Mouse (Mus musculus): ENCODE measurements around the gene Rtl10. TPM values are rescaled to one million over a fixed set of nuclear protein-coding genes. Genes with fewer than 3 reads are reported as not detected.
"Not testable (repeated sequence)": the region's sequence is repeated elsewhere in the genome, so short reads cannot be mapped to it uniquely, and the experiment has no call there.

The Rtl10 gene
- polyA plus RNA-seq, 1 experiment from 2014 or later, result 2.7 TPM

DNA sequence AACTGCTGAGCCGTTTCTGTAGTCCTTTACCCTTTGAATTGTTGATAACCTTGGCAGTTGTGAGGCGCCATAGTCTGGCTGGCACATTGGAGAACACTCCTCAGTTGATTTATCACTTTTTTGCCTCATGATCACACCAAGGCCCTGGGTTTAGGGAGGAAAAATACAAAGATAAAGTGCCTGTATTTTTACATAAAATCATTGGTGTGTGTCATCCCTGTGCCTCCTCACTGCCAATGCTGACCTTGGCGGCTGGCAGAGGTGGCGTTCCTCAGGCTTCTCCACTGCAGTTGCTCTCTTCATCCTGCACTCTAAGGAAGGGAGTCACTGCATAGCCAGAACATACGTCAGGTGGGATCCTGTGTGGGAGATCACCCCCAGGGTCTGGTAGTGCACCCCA, 13.0 kb downstream of the Rtl10 start:
- Histone ChIP-seq H3K4me1 (ENCODE audit: control insufficient read depth, insufficient read depth, low read length) (peaks cover 5% of the 10 kb centered on the region), H3K4me3 (ENCODE audit: low read length) (no peak overlapping the region), H3K27me3 (ENCODE audit: control insufficient read depth, insufficient read depth, low read length) (no peaks in the 10 kb centered on the region), H3K36me3 (ENCODE audit: control insufficient read depth, insufficient read depth) (no peaks in the 10 kb centered on the region), H3K9ac (ENCODE audit: low read length) (no peak overlapping the region), H3K9me3 (replicated peaks; ENCODE audit: control insufficient read depth, low read length) (no peaks in the 10 kb centered on the region), H3K27ac (ENCODE audit: low read length) (no peak overlapping the region), H3K4me2 (ENCODE audit: low read depth, low read length) (no peak overlapping the region)
- 77% methylated on average over 5 of the region's 5 CpGs for WGBS
- no peak for ATAC-seq (replicated peaks; ENCODE audit: extremely low read depth, insufficient read depth, low FRiP score)

DNA sequence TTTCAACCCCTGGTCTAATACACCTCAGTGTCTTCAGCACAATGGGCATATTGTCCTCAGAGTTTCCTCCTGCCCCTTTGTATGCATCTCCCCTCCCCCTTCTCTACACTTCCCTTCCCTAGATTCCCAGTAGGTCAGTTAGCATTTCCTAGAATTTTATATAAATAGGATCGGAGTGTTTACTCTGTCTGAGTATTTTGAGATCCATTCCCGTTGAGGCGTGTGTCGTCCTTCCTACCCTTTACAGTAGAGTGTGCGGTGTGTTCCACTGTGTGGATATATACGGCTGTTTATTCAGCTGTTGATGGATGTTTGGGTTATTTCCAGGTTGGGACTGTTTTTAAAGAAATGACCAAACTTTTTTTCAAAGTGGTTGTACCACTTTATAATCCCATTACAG, 14.8 kb downstream of the Rtl10 start:
- WGBS, result 53% methylated on average over 6 of the region's 6 CpGs
- Histone ChIP-seq H3K4me3 (ENCODE audit: low read length) (no peak overlapping the region), H3K9me3 (replicated peaks; ENCODE audit: control insufficient read depth, low read length) (no peaks in the 10 kb centered on the region), H3K4me2 (ENCODE audit: low read depth, low read length) (no peak overlapping the region), H3K27ac (ENCODE audit: low read length) (no peak overlapping the region), H3K4me1 (ENCODE audit: control insufficient read depth, insufficient read depth, low read length) (peaks cover 2% of the 10 kb centered on the region; the same call in 1 of the 2 replicates), H3K36me3 (ENCODE audit: control insufficient read depth, insufficient read depth) (no peaks in the 10 kb centered on the region), H3K9ac (ENCODE audit: low read length) (no peak overlapping the region), H3K27me3 (ENCODE audit: control insufficient read depth, insufficient read depth, low read length) (no peaks in the 10 kb centered on the region)
- no peak for ATAC-seq (replicated peaks; ENCODE audit: extremely low read depth, insufficient read depth, low FRiP score)

DNA sequence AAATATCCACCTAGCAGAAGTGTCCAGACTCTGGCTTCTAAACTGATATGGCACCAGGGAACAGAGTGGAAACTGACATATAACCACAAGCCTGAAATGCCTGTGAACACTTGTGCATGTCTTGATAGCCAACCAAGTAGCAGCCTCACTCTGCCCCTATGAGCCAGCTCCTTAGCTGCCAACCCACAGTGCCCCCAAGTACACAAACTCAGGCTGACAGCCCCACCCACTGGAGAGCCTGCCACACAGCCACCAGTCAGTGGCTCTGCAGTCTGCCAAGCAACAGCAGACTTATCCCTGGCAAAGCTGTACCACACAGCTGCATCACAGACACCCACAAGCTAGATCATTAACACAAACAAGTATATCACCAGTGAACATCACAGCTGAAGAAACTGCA, 19.4 kb downstream of the Rtl10 start:
- no peaks in the 10 kb centered on the region for H3K9me3 ChIP-seq (replicated peaks; ENCODE audit: control insufficient read depth, low read length)
- H3K9ac ChIP-seq (ENCODE audit: low read length), result no peak overlapping the region
- H3K36me3 ChIP-seq (ENCODE audit: control insufficient read depth, insufficient read depth), result no peaks in the 10 kb centered on the region
- H3K4me3 ChIP-seq (ENCODE audit: low read length), result no peak overlapping the region
- 0 out of 2 replicates have a peak, but pooled peaks have one; percentile 45 for ATAC-seq (replicated peaks; ENCODE audit: extremely low read depth, insufficient read depth, low FRiP score)
- no peaks in the 10 kb centered on the region for H3K4me1 ChIP-seq (ENCODE audit: control insufficient read depth, insufficient read depth, low read length)
- no peaks in the 10 kb centered on the region for H3K27me3 ChIP-seq (ENCODE audit: control insufficient read depth, insufficient read depth, low read length)
- no peak overlapping the region for H3K4me2 ChIP-seq (ENCODE audit: low read depth, low read length)
- no peak overlapping the region for H3K27ac ChIP-seq (ENCODE audit: low read length)

GRCm38 (mm10) chr16:18523563-18524245, 25.0 kb downstream of the Rtl10 start:
- no peak overlapping the region for H3K9ac ChIP-seq (ENCODE audit: low read length)
- no peak overlapping the region for H3K4me2 ChIP-seq (ENCODE audit: low read depth, low read length)
- no peaks in the 10 kb centered on the region for H3K36me3 ChIP-seq (ENCODE audit: control insufficient read depth, insufficient read depth)
- peak overlapping the region; percentile 64 for H3K27ac ChIP-seq (ENCODE audit: low read length)
- 48% methylated on average over 8 of the region's 8 CpGs for WGBS
- H3K9me3 ChIP-seq (replicated peaks; ENCODE audit: control insufficient read depth, low read length), result no peaks in the 10 kb centered on the region
- H3K27me3 ChIP-seq (ENCODE audit: control insufficient read depth, insufficient read depth, low read length), result no peaks in the 10 kb centered on the region
- ATAC-seq (replicated peaks; ENCODE audit: extremely low read depth, insufficient read depth, low FRiP score), result peak; percentile 79
- no peak overlapping the region for H3K4me3 ChIP-seq (ENCODE audit: low read length)
- H3K4me1 ChIP-seq (ENCODE audit: control insufficient read depth, insufficient read depth, low read length), result no peaks in the 10 kb centered on the region; the same call in 1 of the 2 replicates

GRCm38 (mm10) chr16:18528656-18529055, 30.0 kb downstream of the Rtl10 start:
- 80% methylated on average over 5 of the region's 5 CpGs for WGBS

DNA sequence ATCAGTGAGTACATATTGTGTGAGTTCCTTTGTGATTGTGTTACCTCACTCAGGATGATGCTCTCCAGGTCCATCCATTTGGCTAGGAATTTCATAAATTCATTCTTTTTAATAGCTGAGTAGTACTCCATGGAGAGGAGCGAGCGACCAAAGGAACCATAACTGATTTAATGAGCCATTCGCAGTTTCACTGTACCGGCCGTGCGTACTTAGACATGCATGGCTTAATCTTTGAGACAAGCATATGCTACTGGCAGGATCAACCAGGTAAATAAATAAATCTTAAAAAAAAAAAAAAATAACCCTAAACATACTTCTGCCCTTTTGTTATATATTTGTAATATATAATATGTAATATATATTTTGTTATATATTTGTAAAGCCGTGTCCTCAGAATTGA, 34.4 kb downstream of the Rtl10 start:
- not testable (repeated sequence) for H3K9me3 ChIP-seq (replicated peaks; ENCODE audit: control insufficient read depth, low read length); H3K4me2 ChIP-seq (ENCODE audit: low read depth, low read length); H3K36me3 ChIP-seq (ENCODE audit: control insufficient read depth, insufficient read depth); H3K4me3 ChIP-seq (ENCODE audit: low read length); H3K4me1 ChIP-seq (ENCODE audit: control insufficient read depth, insufficient read depth, low read length); H3K27ac ChIP-seq (ENCODE audit: low read length); H3K9ac ChIP-seq (ENCODE audit: low read length); H3K27me3 ChIP-seq (ENCODE audit: control insufficient read depth, insufficient read depth, low read length)
- WGBS, result 94% methylated on average over 7 of the region's 7 CpGs
- peak; percentile 100 for ATAC-seq (replicated peaks; ENCODE audit: extremely low read depth, insufficient read depth, low FRiP score)

More at GRCm38 (mm10) chr16:18528656-18529055, 30.0 kb downstream of the Rtl10 start:
- no peak overlapping the region for H3K9ac ChIP-seq (ENCODE audit: low read length)
- peaks cover 6% of the 10 kb centered on the region for H3K9me3 ChIP-seq (replicated peaks; ENCODE audit: control insufficient read depth, low read length)
- no peak for ATAC-seq (replicated peaks; ENCODE audit: extremely low read depth, insufficient read depth, low FRiP score)
- H3K4me1 ChIP-seq (ENCODE audit: control insufficient read depth, insufficient read depth, low read length), result no peaks in the 10 kb centered on the region; the same call in 1 of the 2 replicates
- no peaks in the 10 kb centered on the region for H3K36me3 ChIP-seq (ENCODE audit: control insufficient read depth, insufficient read depth)
- H3K4me3 ChIP-seq (ENCODE audit: low read length), result no peak overlapping the region
- H3K27me3 ChIP-seq (ENCODE audit: control insufficient read depth, insufficient read depth, low read length), result no peaks in the 10 kb centered on the region
- H3K27ac ChIP-seq (ENCODE audit: low read length), result no peak overlapping the region
- H3K4me2 ChIP-seq (ENCODE audit: low read depth, low read length), result no peak overlapping the region

GRCm38 (mm10) chr16:18537407-18537990, 38.8 kb downstream of the Rtl10 start:
- Histone ChIP-seq H3K9me3 (replicated peaks; ENCODE audit: control insufficient read depth, low read length) (no peaks in the 10 kb centered on the region), H3K36me3 (ENCODE audit: control insufficient read depth, insufficient read depth) (no peaks in the 10 kb centered on the region), H3K4me3 (ENCODE audit: low read length) (no peak overlapping the region), H3K27me3 (ENCODE audit: control insufficient read depth, insufficient read depth, low read length) (no peaks in the 10 kb centered on the region), H3K4me1 (ENCODE audit: control insufficient read depth, insufficient read depth, low read length) (no peaks in the 10 kb centered on the region), H3K4me2 (ENCODE audit: low read depth, low read length) (no peak overlapping the region), H3K9ac (ENCODE audit: low read length) (no peak overlapping the region), H3K27ac (ENCODE audit: low read length) (no peak overlapping the region)
- ATAC-seq (replicated peaks; ENCODE audit: extremely low read depth, insufficient read depth, low FRiP score), result no peak
- 90% methylated on average over 3 of the region's 3 CpGs for WGBS

DNA sequence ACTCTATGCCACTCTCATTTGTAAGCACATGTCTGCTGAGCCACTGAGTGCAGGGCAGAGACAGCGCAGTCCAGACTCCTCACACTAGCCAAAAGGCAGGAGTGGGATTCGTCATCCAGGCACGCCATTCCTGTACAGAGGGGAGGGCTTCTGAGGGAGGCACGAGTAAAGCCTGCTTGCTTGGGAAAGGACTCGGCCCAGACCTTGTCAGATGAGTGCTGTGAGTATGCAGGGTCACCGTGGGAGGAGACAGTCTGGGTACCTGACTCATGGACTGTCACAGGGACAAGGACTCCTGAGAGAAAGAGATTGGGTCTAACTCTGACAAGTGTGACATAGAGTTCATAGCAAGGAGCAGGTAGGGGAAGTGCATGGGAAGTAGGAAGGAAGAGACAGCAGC, 40.6 kb downstream of the Rtl10 start:
- Histone ChIP-seq H3K9me3 (replicated peaks; ENCODE audit: control insufficient read depth, low read length) (no peaks in the 10 kb centered on the region), H3K9ac (ENCODE audit: low read length) (no peak overlapping the region), H3K27ac (ENCODE audit: low read length) (no peak overlapping the region), H3K4me3 (ENCODE audit: low read length) (no peak overlapping the region), H3K36me3 (ENCODE audit: control insufficient read depth, insufficient read depth) (no peaks in the 10 kb centered on the region), H3K4me2 (ENCODE audit: low read depth, low read length) (no peak overlapping the region), H3K4me1 (ENCODE audit: control insufficient read depth, insufficient read depth, low read length) (peaks cover 6% of the 10 kb centered on the region; the same call in 1 of the 2 replicates), H3K27me3 (ENCODE audit: control insufficient read depth, insufficient read depth, low read length) (no peaks in the 10 kb centered on the region)
- no peak for ATAC-seq (replicated peaks; ENCODE audit: extremely low read depth, insufficient read depth, low FRiP score)
- 61% methylated on average over 6 of the region's 6 CpGs for WGBS

- Histone ChIP-seq H3K27ac (ENCODE audit: low read length) (0 out of 2 replicates have a peak overlapping the region, but pooled peaks have one; percentile 7), H3K4me3 (ENCODE audit: low read length) (no peak overlapping the region), H3K4me1 (ENCODE audit: control insufficient read depth, insufficient read depth, low read length) (peaks cover 6% of the 10 kb centered on the region; the same call in 1 of the 2 replicates), H3K9me3 (replicated peaks; ENCODE audit: control insufficient read depth, low read length) (no peaks in the 10 kb centered on the region), H3K27me3 (ENCODE audit: control insufficient read depth, insufficient read depth, low read length) (no peaks in the 10 kb centered on the region; the same call in 1 of the 2 replicates), H3K36me3 (ENCODE audit: control insufficient read depth, insufficient read depth) (no peaks in the 10 kb centered on the region), H3K4me2 (ENCODE audit: low read depth, low read length) (no peak overlapping the region), H3K9ac (ENCODE audit: low read length) (no peak overlapping the region)
- peak; percentile 73 for ATAC-seq (replicated peaks; ENCODE audit: extremely low read depth, insufficient read depth, low FRiP score)
- 38% methylated on average over 8 of the region's 8 CpGs for WGBS
These were observed 44.6 kb downstream of the Rtl10 start for GRCm38 (mm10) chr16:18543151-18543829.
